Mouse (Mus musculus): Measurements from ENCODE around the gene Mthfr. TPM values are rescaled to one million over a fixed set of nuclear protein-coding genes. Genes with fewer than 3 reads are reported as not detected.

The Mthfr gene
- polyA plus RNA-seq (2015; fragmentation: Nextera tagmentation; extraction: Ambion mirVana) = 16.5 and 17.3 TPM in 2 replicates

- WGBS = under 1% methylated on average over 53 of the region's 54 CpGs
- peaks cover 55% of the 10 kb centered on the region for H3K4me1 ChIP-seq
- ATAC-seq (ENCODE audit: low FRiP score) = peak; percentile 93
Measured at GRCm38 (mm10) chr4:148038600-148039253, at the start of gene Mthfr, which contains the start of gene Clcn6. Mthfr (plus strand) TSS chr4:148039077. Clcn6 (minus strand) TSS chr4:148038821.

GRCm38 (mm10) chr4:147993571-147994095 is 45.2 kb upstream of the Mthfr start:
- H3K27me3 ChIP-seq (replicated peaks) = no peaks in the 10 kb centered on the region
- H3K4me2 ChIP-seq = no peak overlapping the region
- H3K4me3 ChIP-seq (replicated peaks) = no peak overlapping the region
- WGBS = 66% methylated on average over 7 of the region's 7 CpGs
- H3K9me3 ChIP-seq (replicated peaks) = no peaks in the 10 kb centered on the region
- H3K36me3 ChIP-seq = no peaks in the 10 kb centered on the region
- no peak overlapping the region for H3K27ac ChIP-seq (replicated peaks)
- H3K4me1 ChIP-seq = no peaks in the 10 kb centered on the region; the same call in 1 of the 2 replicates
- no peak for ATAC-seq (ENCODE audit: low FRiP score)
- H3K9ac ChIP-seq (replicated peaks) = no peak overlapping the region

More at GRCm38 (mm10) chr4:148038600-148039253, at the start of gene Mthfr, which contains the start of gene Clcn6:
- peak within 1 kb of the TSS; percentile 86 for H3K4me2 ChIP-seq
- H3K4me3 ChIP-seq (replicated peaks) = peak within 1 kb of the TSS; percentile 92
- H3K9ac ChIP-seq (replicated peaks) = peak within 1 kb of the TSS; percentile 81
- H3K27ac ChIP-seq (replicated peaks) = peak within 1 kb of the TSS; percentile 94
- H3K36me3 ChIP-seq = peaks cover 14% of the 10 kb centered on the region
- H3K9me3 ChIP-seq (replicated peaks) = no peaks in the 10 kb centered on the region
- no peaks in the 10 kb centered on the region for H3K27me3 ChIP-seq (replicated peaks)

- WGBS = 87% methylated on average over 3 of the region's 3 CpGs
- no peak for ATAC-seq (ENCODE audit: low FRiP score)
- H3K9me3 ChIP-seq (replicated peaks) = no peaks in the 10 kb centered on the region
- H3K9ac ChIP-seq (replicated peaks) = no peak overlapping the region
- no peak overlapping the region for H3K27ac ChIP-seq (replicated peaks)
- H3K27me3 ChIP-seq (replicated peaks) = no peaks in the 10 kb centered on the region
- H3K36me3 ChIP-seq = no peaks in the 10 kb centered on the region
- no peak overlapping the region for H3K4me2 ChIP-seq
- no peak overlapping the region for H3K4me3 ChIP-seq (replicated peaks)
- H3K4me1 ChIP-seq = peaks cover 10% of the 10 kb centered on the region
Measured at GRCm38 (mm10) chr4:147995311-147995710, 43.6 kb upstream of the Mthfr start.

GRCm38 (mm10) chr4:148000202-148000772 is 38.6 kb upstream of the Mthfr start, which contains the start of gene Nppa:
Nppa (plus strand) TSS chr4:148000722.
- Histone ChIP-seq H3K9me3 (replicated peaks) (no peaks in the 10 kb centered on the region), H3K4me3 (replicated peaks) (no peak within 1 kb of the TSS), H3K36me3 (peaks cover 22% of the 10 kb centered on the region), H3K4me1 (peaks cover 27% of the 10 kb centered on the region), H3K27ac (replicated peaks) (peak within 1 kb of the TSS; percentile 19; the same call in 1 of the 2 replicates), H3K4me2 (peak within 1 kb of the TSS; percentile 13), H3K9ac (replicated peaks) (peak within 1 kb of the TSS; percentile 8; the same call in 1 of the 2 replicates), H3K27me3 (replicated peaks) (no peaks in the 10 kb centered on the region)
- 26% methylated on average over 12 of the region's 12 CpGs for WGBS
- ATAC-seq (ENCODE audit: low FRiP score) = peak; percentile 48; the same call in 1 of the 2 replicates

- H3K9me3 ChIP-seq (replicated peaks) = no peaks in the 10 kb centered on the region
- WGBS = 65% methylated on average over 17 of the region's 17 CpGs
- ATAC-seq (ENCODE audit: low FRiP score) = 0 out of 2 replicates have a peak, but pooled peaks have one; percentile 26
- H3K36me3 ChIP-seq = peaks cover 32% of the 10 kb centered on the region
- no peak overlapping the region for H3K9ac ChIP-seq (replicated peaks)
- H3K4me3 ChIP-seq (replicated peaks) = no peak overlapping the region
- H3K27me3 ChIP-seq (replicated peaks) = no peaks in the 10 kb centered on the region
- peaks cover 27% of the 10 kb centered on the region for H3K4me1 ChIP-seq
- H3K4me2 ChIP-seq = no peak overlapping the region
- H3K27ac ChIP-seq (replicated peaks) = peak overlapping the region; percentile 19; the same call in 1 of the 2 replicates
Measured at GRCm38 (mm10) chr4:148001013-148001789, 37.7 kb upstream of the Mthfr start.

GRCm38 (mm10) chr4:148001866-148002265 is 37.0 kb upstream of the Mthfr start:
- peak overlapping the region; percentile 19; the same call in 1 of the 2 replicates for H3K27ac ChIP-seq (replicated peaks)

GRCm38 (mm10) chr4:148004361-148004760 is 34.5 kb upstream of the Mthfr start:
- H3K9ac ChIP-seq (replicated peaks) = no peak overlapping the region
- no peaks in the 10 kb centered on the region for H3K9me3 ChIP-seq (replicated peaks)
- no peaks in the 10 kb centered on the region for H3K27me3 ChIP-seq (replicated peaks)
- H3K27ac ChIP-seq (replicated peaks) = no peak overlapping the region
- no peak overlapping the region for H3K4me3 ChIP-seq (replicated peaks)
- 86% methylated on average over 7 of the region's 7 CpGs for WGBS
- ATAC-seq (ENCODE audit: low FRiP score) = no peak
- H3K4me1 ChIP-seq = peaks cover 25% of the 10 kb centered on the region
- peaks cover 63% of the 10 kb centered on the region for H3K36me3 ChIP-seq
- no peak overlapping the region for H3K4me2 ChIP-seq

More at GRCm38 (mm10) chr4:148001866-148002265, 37.0 kb upstream of the Mthfr start:
- 36% methylated on average over 8 of the region's 8 CpGs for WGBS
- no peaks in the 10 kb centered on the region for H3K27me3 ChIP-seq (replicated peaks)
- H3K9ac ChIP-seq (replicated peaks) = no peak overlapping the region
- H3K4me2 ChIP-seq = no peak overlapping the region
- no peak overlapping the region for H3K4me3 ChIP-seq (replicated peaks)
- peaks cover 38% of the 10 kb centered on the region for H3K36me3 ChIP-seq
- H3K4me1 ChIP-seq = peaks cover 27% of the 10 kb centered on the region
- no peak for ATAC-seq (ENCODE audit: low FRiP score)
- H3K9me3 ChIP-seq (replicated peaks) = no peaks in the 10 kb centered on the region

GRCm38 (mm10) chr4:148008412-148008811 is 30.5 kb upstream of the Mthfr start:
- Histone ChIP-seq H3K4me2 (no peak overlapping the region), H3K9me3 (replicated peaks) (no peaks in the 10 kb centered on the region), H3K4me3 (replicated peaks) (no peak overlapping the region), H3K36me3 (peaks cover 99% of the 10 kb centered on the region), H3K27ac (replicated peaks) (no peak overlapping the region), H3K4me1 (no peaks in the 10 kb centered on the region), H3K27me3 (replicated peaks) (no peaks in the 10 kb centered on the region), H3K9ac (replicated peaks) (no peak overlapping the region)
- WGBS = 86% methylated on average over 4 of the region's 4 CpGs
- ATAC-seq (ENCODE audit: low FRiP score) = no peak

- Histone ChIP-seq H3K27ac (replicated peaks) (no peak overlapping the region), H3K9me3 (replicated peaks) (no peaks in the 10 kb centered on the region), H3K9ac (replicated peaks) (no peak overlapping the region), H3K36me3 (peaks cover 100% of the 10 kb centered on the region), H3K4me3 (replicated peaks) (no peak overlapping the region), H3K4me2 (no peak overlapping the region), H3K27me3 (replicated peaks) (no peaks in the 10 kb centered on the region), H3K4me1 (no peaks in the 10 kb centered on the region)
- no peak for ATAC-seq (ENCODE audit: low FRiP score)
- 96% methylated on average over 2 of the region's 2 CpGs for WGBS
Measured at GRCm38 (mm10) chr4:148009641-148010040, 29.2 kb upstream of the Mthfr start.

GRCm38 (mm10) chr4:148011332-148011731 is 27.5 kb upstream of the Mthfr start:
- 58% methylated on average over 3 of the region's 3 CpGs for WGBS
- Histone ChIP-seq H3K4me3 (replicated peaks) (no peak overlapping the region), H3K27ac (replicated peaks) (no peak overlapping the region), H3K36me3 (peaks cover 100% of the 10 kb centered on the region), H3K9ac (replicated peaks) (no peak overlapping the region), H3K9me3 (replicated peaks) (no peaks in the 10 kb centered on the region), H3K4me2 (no peak overlapping the region), H3K27me3 (replicated peaks) (no peaks in the 10 kb centered on the region), H3K4me1 (no peaks in the 10 kb centered on the region)
- no peak for ATAC-seq (ENCODE audit: low FRiP score)

- Histone ChIP-seq H3K4me2 (no peak overlapping the region), H3K4me1 (no peaks in the 10 kb centered on the region), H3K36me3 (peaks cover 100% of the 10 kb centered on the region), H3K9me3 (replicated peaks) (no peaks in the 10 kb centered on the region), H3K4me3 (replicated peaks) (no peak overlapping the region), H3K9ac (replicated peaks) (no peak overlapping the region), H3K27me3 (replicated peaks) (no peaks in the 10 kb centered on the region), H3K27ac (replicated peaks) (no peak overlapping the region)
- WGBS = 98% methylated on average over 4 of the region's 4 CpGs
- ATAC-seq (ENCODE audit: low FRiP score) = no peak
Measured at GRCm38 (mm10) chr4:148012216-148012615, 26.7 kb upstream of the Mthfr start.
